Comparison of ENCODE assay signal across 20 mouse cellular contexts in the genomic region with DNA sequence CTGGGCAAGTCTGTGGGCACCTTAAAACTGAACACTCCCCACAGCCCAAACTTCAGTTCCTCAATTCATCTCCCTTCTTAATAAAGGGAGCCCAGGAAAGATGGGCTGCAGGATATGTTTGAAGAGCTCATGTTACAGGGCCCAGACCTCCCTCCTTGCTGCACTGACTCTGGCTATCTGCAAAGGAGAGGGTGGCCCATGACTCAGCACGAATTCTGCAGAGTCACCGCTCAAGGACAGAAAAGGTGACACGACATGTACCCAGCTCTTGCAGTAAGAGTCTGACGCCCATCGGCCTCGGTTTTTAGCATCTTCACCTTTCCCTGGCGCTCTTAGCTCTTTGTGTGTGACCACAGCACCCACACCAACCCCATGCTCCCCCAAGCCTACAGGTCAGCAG. TPM values are rescaled to one million over a fixed set of nuclear protein-coding genes. Genes with fewer than 3 reads are reported as not detected.
DNase-seq lines count a peak whose midpoint lies in the region; ATAC-seq and TF ChIP-seq lines count a peak whose summit lies in the region.
"Had no signal": no experiment of that assay in that cellular context is flagged by ENCODE, and none has a peak within 500 bp of the region (broad histone marks: within the 10 kb centered on the region; RNA-seq: fewer than 3 reads in every experiment).

No protein-coding gene starts in this region.

- DNase-seq in adrenal gland, adult (ENCODE audit: inconsistent age in 2 of 2, low spot score in 1 of 2) = peak; percentile 85 to 89
- no peak for DNase-seq in adrenal gland, postnatal 4 days (ENCODE audit: low spot score in 2 of 2)
- DNase-seq in MEL (ENCODE audit: low read depth, low spot score) = peak; percentile 53
- DNase-seq in c-Kit-negative CD71-positive TER-119-positive erythroid progenitor cells, embryonic 14.5 days (ENCODE audit: low read depth, low spot score) = peak; percentile 70
- DNase-seq in layer of hippocampus, postnatal 14 days (ENCODE audit: low spot score in 2 of 2) = no peak
- no peak for DNase-seq in urinary bladder, adult 2 months (ENCODE audit: low spot score)
- DNase-seq: cerebellum, adult 9-10 months; forebrain, postnatal 0 days; kidney, postnatal 14 days; layer of hippocampus, postnatal 36 days; lung, postnatal 10 days; retina, postnatal 1 day; spleen, adult 18-20 months; thymus, postnatal 4 days had no signal

- no peak overlapping the region for H3K4me3 ChIP-seq in MEL (ENCODE audit: control insufficient read depth in 1 of 2, insufficient read depth in 1 of 2, low read depth in 2 of 2, low read length in 2 of 2)
- H3K4me3 ChIP-seq in liver, embryonic 15.5 days (replicated peaks) = no peak overlapping the region
- H3K4me3 ChIP-seq in hindbrain, embryonic 16.5 days (ENCODE audit: low read length) = no peak overlapping the region
- H3K4me3 ChIP-seq: midbrain, embryonic 12.5 days; neural tube, embryonic 12.5 days had no signal

- H3K4me1 ChIP-seq in MEL (ENCODE audit: control insufficient read depth in 1 of 2, insufficient read depth in 2 of 2, low read length in 2 of 2) = peaks cover 0 to 6% of the 10 kb centered on the region in 2 experiments; a peak in 1 of 4 replicates
- peaks cover 12% of the 10 kb centered on the region for H3K4me1 ChIP-seq in liver, embryonic 15.5 days (replicated peaks)
- no peaks in the 10 kb centered on the region for H3K4me1 ChIP-seq in hindbrain, embryonic 16.5 days (ENCODE audit: control insufficient read depth, insufficient read depth, low read depth, low read length)
- H3K4me1 ChIP-seq: midbrain, embryonic 12.5 days; neural tube, embryonic 12.5 days had no signal

- H3K79me2 ChIP-seq in MEL (ENCODE audit: control insufficient read depth, insufficient read depth, low read length, poor library complexity) = no peaks in the 10 kb centered on the region

- H3K27me3 ChIP-seq in MEL (ENCODE audit: control insufficient read depth in 1 of 2, insufficient read depth in 2 of 2, low read length in 2 of 2) = no peaks in the 10 kb centered on the region
- no peaks in the 10 kb centered on the region for H3K27me3 ChIP-seq in liver, embryonic 15.5 days
- H3K27me3 ChIP-seq in hindbrain, embryonic 16.5 days (replicated peaks; ENCODE audit: control insufficient read depth, insufficient read depth, low read length) = no peaks in the 10 kb centered on the region
- H3K27me3 ChIP-seq: midbrain, embryonic 12.5 days; neural tube, embryonic 12.5 days had no signal

- TF ChIP-seq CTCF in MEL (IDR thresholded peaks at IDR 0.05 in 2 of 3, conservative IDR thresholded peaks at IDR 0.05 in 1 of 3; ENCODE audit: control insufficient read depth in 1 of 3, insufficient read depth in 1 of 3, low read depth in 2 of 3, low read length in 3 of 3, poor library complexity in 1 of 3, severe bottlenecking in 1 of 3) = no peak

- TF ChIP-seq POLR2A in MEL (IDR thresholded peaks at IDR 0.05; ENCODE audit: control insufficient read depth in 1 of 2, insufficient read depth in 1 of 2, low read depth in 1 of 2, low read length in 2 of 2, poor library complexity in 1 of 2) = no peak

- no peaks in the 10 kb centered on the region for H3K9me3 ChIP-seq in MEL (replicated peaks; ENCODE audit: insufficient read depth, low read length)
- no peaks in the 10 kb centered on the region for H3K9me3 ChIP-seq in liver, embryonic 15.5 days (replicated peaks)
- no peaks in the 10 kb centered on the region for H3K9me3 ChIP-seq in hindbrain, embryonic 16.5 days (ENCODE audit: control insufficient read depth, low read length)
- H3K9me3 ChIP-seq: midbrain, embryonic 12.5 days; neural tube, embryonic 12.5 days had no signal

- no peak overlapping the region for H3K4me2 ChIP-seq in liver, embryonic 15.5 days
- no peak overlapping the region for H3K4me2 ChIP-seq in hindbrain, embryonic 16.5 days (ENCODE audit: low read length)
- H3K4me2 ChIP-seq: midbrain, embryonic 12.5 days; neural tube, embryonic 12.5 days had no signal

- H3K36me3 ChIP-seq in MEL (ENCODE audit: control insufficient read depth in 1 of 2, insufficient read depth in 2 of 2, low read length in 2 of 2) = no peaks in the 10 kb centered on the region
- H3K36me3 ChIP-seq in liver, embryonic 15.5 days (replicated peaks) = no peaks in the 10 kb centered on the region
- peaks cover 15% of the 10 kb centered on the region; the same call in 1 of the 2 replicates for H3K36me3 ChIP-seq in hindbrain, embryonic 16.5 days (ENCODE audit: control insufficient read depth, insufficient read depth, low read length)

- no peak overlapping the region for H3K27ac ChIP-seq in MEL (ENCODE audit: control insufficient read depth, low read depth, low read length)
- H3K27ac ChIP-seq in liver, embryonic 15.5 days (replicated peaks) = no peak overlapping the region
- H3K27ac ChIP-seq in hindbrain, embryonic 16.5 days (ENCODE audit: low read depth, low read length) = no peak overlapping the region
- H3K27ac ChIP-seq: midbrain, embryonic 12.5 days; neural tube, embryonic 12.5 days; stomach, postnatal 0 days had no signal

- ATAC-seq in liver, embryonic 15.5 days (ENCODE audit: insufficient read depth) = peak; percentile 73
- no peak for ATAC-seq in hindbrain, embryonic 16.5 days
- ATAC-seq: forebrain, postnatal 0 days had no signal

- no peak for TF ChIP-seq RAD21 in MEL (IDR thresholded peaks at IDR 0.05; ENCODE audit: low read depth, low read length)

- TF ChIP-seq EP300 in MEL (IDR thresholded peaks at IDR 0.05; ENCODE audit: low read depth in 1 of 2, low read length in 2 of 2) = 0 out of 4 replicates have a peak, but pooled peaks of 1 of the 2 experiments have one; percentile 23

- H3K9ac ChIP-seq in MEL (ENCODE audit: control insufficient read depth, low read depth, low read length, poor library complexity, severe bottlenecking) = no peak overlapping the region
- no peak overlapping the region for H3K9ac ChIP-seq in liver, embryonic 15.5 days
- H3K9ac ChIP-seq in hindbrain, embryonic 16.5 days (ENCODE audit: low read depth, low read length) = no peak overlapping the region
- H3K9ac ChIP-seq: forebrain, postnatal 0 days; midbrain, embryonic 12.5 days; neural tube, embryonic 12.5 days had no signal

- 41% methylated on average over 7 of the region's 7 CpGs for WGBS in liver, embryonic 15.5 days (ENCODE audit: insufficient replicate concordance)
- 83% methylated on average over 7 of the region's 7 CpGs for WGBS in hindbrain, embryonic 16.5 days

TF ChIP-seq in MEL, 35 proteins besides CTCF, POLR2A, EP300 and RAD21:
- TF ChIP-seq MEF2A (IDR thresholded peaks at IDR 0.05; ENCODE audit: extremely low read depth, insufficient replicate concordance, low read depth, low read length, poor library complexity, severe bottlenecking) = no peak
- no peak for TF ChIP-seq NRF1 (IDR thresholded peaks at IDR 0.05; ENCODE audit: insufficient read depth, low read depth, low read length, poor library complexity, severe bottlenecking)
- TF ChIP-seq TBP (IDR thresholded peaks at IDR 0.05; ENCODE audit: low read depth, low read length) = no peak
- no peak for TF ChIP-seq ZNF384 (IDR thresholded peaks at IDR 0.05; ENCODE audit: low read depth, low read length)
- TF ChIP-seq USF1 (IDR thresholded peaks at IDR 0.05; ENCODE audit: low read depth, low read length) = no peak
- no peak for TF ChIP-seq ZMIZ1 (IDR thresholded peaks at IDR 0.05; ENCODE audit: low read depth, low read length)
- peak; percentile 46; the same call in 1 of the 2 replicates for TF ChIP-seq MAFK (IDR thresholded peaks at IDR 0.05; ENCODE audit: borderline replicate concordance, low read depth, low read length)
- TF ChIP-seq RCOR1 (IDR thresholded peaks at IDR 0.05; ENCODE audit: low read depth, low read length) = no peak

RNA-seq across cellular contexts. Expression of gene Gprin2, which starts 11.1 kb away (rescaled TPM):
- total RNA-seq in adrenal gland, postnatal 4 days (2021) = 1 to 10 TPM; 3.0 to 3.9 TPM
- total RNA-seq in MEL (2012; rRNA removed) = under 0.01 and 0.03 TPM in 2 replicates
- under 1 TPM in 1 of 2 experiments, not detected in 1; 0.01 TPM for polyA plus RNA-seq in MEL (2012; ENCODE audit: insufficient read depth in 1 of 2, insufficient read length in 2 of 2, low read depth in 1 of 2, low replicate concordance in 2 of 2, missing spikeins in 1 of 2)
- polyA plus RNA-seq in liver, embryonic 15.5 days (2015; fragmentation: Nextera tagmentation; extraction: Ambion mirVana) = 0.05 and 0.08 TPM in 2 replicates
- 1 to 10 TPM; 2.7 to 7.0 TPM for total RNA-seq in layer of hippocampus, postnatal 14 days (2021)
- polyA plus RNA-seq in urinary bladder, adult 2 months (2012; rRNA removed) = 0.30 and 0.72 TPM in 2 replicates
- polyA plus RNA-seq in hindbrain, embryonic 16.5 days (2015; fragmentation: Nextera tagmentation; extraction: Ambion mirVana) = 5.1 and 6.1 TPM in 2 replicates

RNA-seq across cellular contexts. Expression of gene Syt15, which starts 29.0 kb away (rescaled TPM):
- total RNA-seq in adrenal gland, postnatal 4 days (2021) = 1 to 10 TPM; 1.1 to 1.3 TPM
- not detected in 2 replicates for total RNA-seq in MEL (2012; rRNA removed)
- polyA plus RNA-seq in MEL (2012; ENCODE audit: insufficient read depth in 1 of 2, insufficient read length in 2 of 2, low read depth in 1 of 2, low replicate concordance in 2 of 2, missing spikeins in 1 of 2) = under 1 TPM in 1 of 2 experiments, not detected in 1; 0.06 TPM
- 0.43 and 0.44 TPM in 2 replicates for polyA plus RNA-seq in liver, embryonic 15.5 days (2015; fragmentation: Nextera tagmentation; extraction: Ambion mirVana)
- total RNA-seq in layer of hippocampus, postnatal 14 days (2021) = 1 to 10 TPM; 1.1 to 1.7 TPM
- 10.6 and 13.7 TPM in 2 replicates for polyA plus RNA-seq in urinary bladder, adult 2 months (2012; rRNA removed)
- 0.91 and 1.6 TPM in 2 replicates for polyA plus RNA-seq in hindbrain, embryonic 16.5 days (2015; fragmentation: Nextera tagmentation; extraction: Ambion mirVana)

RNA-seq across cellular contexts. Expression of gene Npy4r, which starts 38.1 kb away (rescaled TPM):
- total RNA-seq in adrenal gland, postnatal 4 days (2021) = under 1 TPM in 1 of 2 experiments, not detected in 1; 0.20 TPM
- total RNA-seq in MEL (2012; rRNA removed) = not detected in 2 replicates
- not detected for polyA plus RNA-seq in MEL (2012; ENCODE audit: insufficient read depth in 1 of 2, insufficient read length in 2 of 2, low read depth in 1 of 2, low replicate concordance in 2 of 2, missing spikeins in 1 of 2)
- polyA plus RNA-seq in liver, embryonic 15.5 days (2015; fragmentation: Nextera tagmentation; extraction: Ambion mirVana) = 0.02 TPM in 1 of 2 replicates, not detected in the other
- under 1 TPM in 1 of 2 experiments, not detected in 1; 0.10 TPM for total RNA-seq in layer of hippocampus, postnatal 14 days (2021)
- 25.1 and 34.7 TPM in 2 replicates for polyA plus RNA-seq in urinary bladder, adult 2 months (2012; rRNA removed)
- 0.30 and 0.31 TPM in 2 replicates for polyA plus RNA-seq in hindbrain, embryonic 16.5 days (2015; fragmentation: Nextera tagmentation; extraction: Ambion mirVana)
- total RNA-seq: layer of hippocampus, postnatal 36 days had no signal
- polyA plus RNA-seq: limb, embryonic 11.5 days; midbrain, embryonic 12.5 days had no signal

Comparison
In these comparisons a context has a peak if more than half of its experiments do, and no peak if none do; other contexts are left out.
1. DNase-seq: peak in adrenal gland, adult (2 of 2), MEL (single experiment) and c-Kit-negative CD71-positive TER-119-positive erythroid progenitor cells, embryonic 14.5 days (single experiment); none in adrenal gland, postnatal 4 days (0 of 2), layer of hippocampus, postnatal 14 days (0 of 2) and urinary bladder, adult 2 months (single experiment).
2. RNA of gene Npy4r, which starts 38.1 kb away (polyA plus RNA-seq): 25.1 to 34.7 TPM in urinary bladder, adult 2 months; 0.30 to 0.31 TPM in hindbrain, embryonic 16.5 days, 0.02 TPM in liver, embryonic 15.5 days and not detected in MEL; every median in the first group is over 10 times any median in the second.